Mouse (Mus musculus) gastrocnemius, adult 2 months (tissue): ENCODE data around the gene B230104I21Rik. TPM values are rescaled to one million over a fixed set of nuclear protein-coding genes. Genes with fewer than 3 reads are reported as not detected.

ENCODE experiments used
- DNase-seq: peaks from one replicate; pipeline ENCODE4 v3.0.0; 2022
- H3K27ac ChIP-seq: fragments of 200-600 bp; 2 replicates; pipeline ENCODE4 v1.8.1; 2022; ENCODE audit warnings: mild to moderate bottlenecking
- H3K4me3 ChIP-seq: fragments of 200-600 bp; 2 replicates; pipeline ENCODE4 v1.8.1; 2022; ENCODE audit warnings: mild to moderate bottlenecking, moderate library complexity
- CTCF ChIP-seq: fragments of 200-600 bp; IDR thresholded peaks from 2 replicates; pipeline ENCODE4 v1.8.1; 2022; ENCODE audit warnings: antibody characterized with exemption, mild to moderate bottlenecking, moderate library complexity
- intact Hi-C: fragments of 180-260 bp; cut with DNase I; formaldehyde crosslinking; loops from one replicate; pipeline ENCODE4 v1.15.1; 2025
- total RNA-seq, 2 experiments: library from RNA; stranded (reverse); gene quantifications; 2 replicates each; pipeline ENCODE4 v1.2.3; 2021

Gene B230104I21Rik
- total RNA-seq, 2 experiments from 2014 or later = not detected

GRCm38 (mm10) chr4:154358816-154359215, 22.9 kb downstream of the B230104I21Rik start:
- intact Hi-C loops = no loop called here
- H3K27ac ChIP-seq = peak overlapping the region; percentile 57
- H3K4me3 ChIP-seq = no peak overlapping the region
- no peak for TF ChIP-seq CTCF
- DNase-seq = no peak

- intact Hi-C loops = no loop called here
- no peak for TF ChIP-seq CTCF
- Histone ChIP-seq H3K27ac (peak overlapping the region; percentile 57), H3K4me3 (no peak overlapping the region)
- DNase-seq = no peak
Observed at GRCm38 (mm10) chr4:154359762-154360300, 23.9 kb downstream of the B230104I21Rik start.

GRCm38 (mm10) chr4:154360441-154360840, 24.5 kb downstream of the B230104I21Rik start:
- intact Hi-C loops = no loop called here
- TF ChIP-seq CTCF = no peak
- Histone ChIP-seq H3K4me3 (no peak overlapping the region), H3K27ac (no peak overlapping the region)
- no peak for DNase-seq

- Histone ChIP-seq H3K27ac (no peak overlapping the region), H3K4me3 (no peak overlapping the region)
- intact Hi-C loops = no loop called here
- TF ChIP-seq CTCF = no peak
- DNase-seq = no peak
Observed at GRCm38 (mm10) chr4:154360850-154361249, 24.9 kb downstream of the B230104I21Rik start.

- H3K27ac ChIP-seq = no peak overlapping the region
- no peak for TF ChIP-seq CTCF
- DNase-seq = no peak
- intact Hi-C loops = no loop called here
- no peak overlapping the region for H3K4me3 ChIP-seq
Observed at GRCm38 (mm10) chr4:154364752-154365151, 28.8 kb downstream of the B230104I21Rik start.

- Histone ChIP-seq H3K4me3 (no peak overlapping the region), H3K27ac (no peak overlapping the region)
- no peak for DNase-seq
- intact Hi-C loops = no loop called here
- TF ChIP-seq CTCF = peak; percentile 20; the same call in 1 of the 2 replicates
Observed at GRCm38 (mm10) chr4:154366836-154367235, 30.9 kb downstream of the B230104I21Rik start.

GRCm38 (mm10) chr4:154369089-154369488, 33.2 kb downstream of the B230104I21Rik start:
- H3K4me3 ChIP-seq = no peak overlapping the region
- no peak for DNase-seq
- intact Hi-C loops = no loop called here
- TF ChIP-seq CTCF = no peak
- no peak overlapping the region for H3K27ac ChIP-seq

GRCm38 (mm10) chr4:154370841-154371240, 34.9 kb downstream of the B230104I21Rik start:
- no peak for TF ChIP-seq CTCF
- no peak for DNase-seq
- intact Hi-C loops = no loop called here
- Histone ChIP-seq H3K27ac (no peak overlapping the region), H3K4me3 (no peak overlapping the region)

- Histone ChIP-seq H3K4me3 (no peak overlapping the region), H3K27ac (no peak overlapping the region)
- intact Hi-C loops = no loop called here
- DNase-seq = no peak
- no peak for TF ChIP-seq CTCF
Observed at GRCm38 (mm10) chr4:154371542-154372247, 35.8 kb downstream of the B230104I21Rik start.

- Histone ChIP-seq H3K4me3 (no peak overlapping the region), H3K27ac (no peak overlapping the region)
- no peak for DNase-seq
- intact Hi-C loops = no loop called here
- TF ChIP-seq CTCF = no peak
Observed at GRCm38 (mm10) chr4:154375939-154376625, 40.2 kb downstream of the B230104I21Rik start.

- Histone ChIP-seq H3K4me3 (no peak overlapping the region), H3K27ac (no peak overlapping the region)
- intact Hi-C loops = no loop called here
- TF ChIP-seq CTCF = no peak
- peak; percentile 10 for DNase-seq
Observed at GRCm38 (mm10) chr4:154378876-154379275, 42.9 kb downstream of the B230104I21Rik start.

GRCm38 (mm10) chr4:154385208-154385607, 49.3 kb downstream of the B230104I21Rik start:
- DNase-seq = peak; percentile 13
- intact Hi-C loops = no loop called here
- peak overlapping the region; percentile 28; the same call in 1 of the 2 replicates for H3K27ac ChIP-seq
- TF ChIP-seq CTCF = no peak
- H3K4me3 ChIP-seq = no peak overlapping the region

- DNase-seq = no peak
- no peak for TF ChIP-seq CTCF
- Histone ChIP-seq H3K4me3 (no peak overlapping the region), H3K27ac (no peak overlapping the region)
- intact Hi-C loops = no loop called here
Observed at GRCm38 (mm10) chr4:154385918-154386317, 50.0 kb downstream of the B230104I21Rik start.
